Mouse (Mus musculus) small intestine, adult 2 months (tissue): ENCODE results near the gene Atxn7l1. TPM values are rescaled to one million over a fixed set of nuclear protein-coding genes. Genes with fewer than 3 reads are reported as not detected.

Experiments used
- H3K27ac ChIP-seq: fragments of 200-500 bp; 2 replicates; pipeline ENCODE4 v1.5.1; 2012; ENCODE audit warnings: low read depth, low read length, control low read depth, inconsistent platforms; ENCODE audit not compliant: insufficient read depth
- H3K27me3 ChIP-seq: fragments of 200-500 bp; 2 replicates; pipeline ENCODE4 v1.6.1; 2012; ENCODE audit warnings: mild to moderate bottlenecking, moderate library complexity, low read length, inconsistent platforms; ENCODE audit not compliant: control insufficient read depth, insufficient read depth
- H3K36me3 ChIP-seq: fragments of 200-500 bp; 2 replicates; pipeline ENCODE4 v1.6.1; 2012; ENCODE audit warnings: mild to moderate bottlenecking, low read length, control low read depth, inconsistent platforms; ENCODE audit not compliant: control insufficient read depth, insufficient read depth
- H3K4me1 ChIP-seq: fragments of 200-500 bp; 2 replicates; pipeline ENCODE4 v1.6.1; 2012; ENCODE audit warnings: low read length, inconsistent platforms, mixed read lengths; ENCODE audit not compliant: control insufficient read depth, insufficient read depth, insufficient read length
- H3K4me3 ChIP-seq: fragments of 200-500 bp; 2 replicates; pipeline ENCODE4 v1.5.1; 2012; ENCODE audit warnings: low read depth, mild to moderate bottlenecking, control low read depth, inconsistent platforms, low read length, moderate library complexity
- CTCF ChIP-seq: fragments of 200-500 bp; IDR thresholded peaks from 2 replicates; pipeline ENCODE4 v1.5.1; 2012; ENCODE audit warnings: low read depth, mild to moderate bottlenecking, control low read depth, inconsistent platforms, low read length, moderate library complexity, mixed read lengths; ENCODE audit not compliant: insufficient replicate concordance, insufficient read length; ENCODE audit errors: extremely low read depth
- POLR2A ChIP-seq: fragments of 200-500 bp; IDR thresholded peaks from 2 replicates; pipeline ENCODE4 v1.6.1; 2012; ENCODE audit warnings: low read depth, mild to moderate bottlenecking, control low read depth, inconsistent platforms, low read length, moderate library complexity
- WGBS: fragments of 180-500 bp; shearing (Covaris S2); methylation state at CpG from one replicate; pipeline ENCODE4 v1.1.7; 2018; 5-methylcytosine and 5-hydroxymethylcytosine counted together
- polyA plus RNA-seq: library from polyadenylated mRNA; depleted of rRNA; stranded (reverse); fragments of >200 nt; gene quantifications from 2 replicates; pipeline ENCODE4 v1.2.3, GENCODE M21; 2012

Atxn7l1 gene
- polyA plus RNA-seq, 1 experiment = 19.2 TPM

DNA sequence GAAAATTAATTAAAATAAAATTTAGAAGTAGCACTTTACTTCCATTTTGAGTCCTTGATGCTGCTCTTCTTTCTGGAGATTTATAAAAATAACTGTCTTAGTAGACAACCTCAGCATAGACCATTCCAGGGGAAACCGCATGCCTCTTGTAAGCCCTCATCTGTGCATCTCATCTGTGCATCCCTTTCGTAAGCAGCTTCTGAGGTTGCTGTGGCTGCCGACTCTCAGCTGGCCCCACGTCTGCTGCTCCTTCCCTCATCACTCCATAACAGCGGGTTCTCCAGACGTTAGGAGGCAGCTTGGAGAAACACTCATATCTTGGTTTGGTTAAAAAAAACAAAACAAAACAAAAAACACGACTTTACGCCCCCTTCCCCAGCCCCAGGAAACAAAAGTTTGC lies 47.7 kb downstream of the Atxn7l1 start:
- WGBS = 81% methylated on average over 8 of the region's 8 CpGs
- Histone ChIP-seq H3K27me3 (no peaks in the 10 kb centered on the region), H3K27ac (no peak overlapping the region), H3K4me3 (no peak overlapping the region), H3K4me1 (0 out of 2 replicates have a peak, but pooled peaks cover 2% of the 10 kb centered on the region), H3K36me3 (0 out of 2 replicates have a peak, but pooled peaks cover 2% of the 10 kb centered on the region)
- no peak for TF ChIP-seq POLR2A

GRCm38 (mm10) chr12:33197287-33197686 lies 49.8 kb downstream of the Atxn7l1 start:
- no peaks in the 10 kb centered on the region for H3K27me3 ChIP-seq
- no peak overlapping the region for H3K27ac ChIP-seq
- 0 out of 2 replicates have a peak, but pooled peaks cover 2% of the 10 kb centered on the region for H3K36me3 ChIP-seq
- TF ChIP-seq POLR2A (no peak), CTCF (no peak)
- 74% methylated on average over 6 of the region's 6 CpGs for WGBS
- H3K4me1 ChIP-seq = peaks cover 7% of the 10 kb centered on the region; the same call in 1 of the 2 replicates
- no peak overlapping the region for H3K4me3 ChIP-seq

DNA sequence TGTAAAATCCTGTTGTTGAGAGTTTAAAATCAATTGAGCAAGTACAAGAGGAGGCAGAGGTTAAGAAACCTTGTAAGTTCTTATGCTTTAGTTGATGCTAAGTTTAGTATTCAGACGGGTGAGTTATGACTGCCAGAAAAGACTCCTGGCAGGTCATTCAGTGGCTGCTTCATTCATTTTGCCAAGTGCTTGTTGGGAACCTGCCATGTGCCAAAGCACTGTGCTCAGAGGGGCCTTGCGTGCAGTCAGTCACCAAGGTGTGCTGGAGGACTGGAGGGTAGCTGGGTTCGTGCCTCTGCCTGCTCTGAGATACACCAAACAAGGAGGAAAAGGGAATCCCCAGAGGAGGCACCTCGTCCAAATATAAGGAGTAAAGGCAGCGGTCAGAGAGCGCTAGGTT lies 50.3 kb downstream of the Atxn7l1 start:
- H3K27ac ChIP-seq = no peak overlapping the region
- TF ChIP-seq CTCF = no peak
- TF ChIP-seq POLR2A = no peak
- H3K27me3 ChIP-seq = no peaks in the 10 kb centered on the region
- 0 out of 2 replicates have a peak, but pooled peaks cover 2% of the 10 kb centered on the region for H3K36me3 ChIP-seq
- no peak overlapping the region for H3K4me3 ChIP-seq
- 91% methylated on average over 6 of the region's 6 CpGs for WGBS
- H3K4me1 ChIP-seq = peaks cover 7% of the 10 kb centered on the region; the same call in 1 of the 2 replicates

DNA sequence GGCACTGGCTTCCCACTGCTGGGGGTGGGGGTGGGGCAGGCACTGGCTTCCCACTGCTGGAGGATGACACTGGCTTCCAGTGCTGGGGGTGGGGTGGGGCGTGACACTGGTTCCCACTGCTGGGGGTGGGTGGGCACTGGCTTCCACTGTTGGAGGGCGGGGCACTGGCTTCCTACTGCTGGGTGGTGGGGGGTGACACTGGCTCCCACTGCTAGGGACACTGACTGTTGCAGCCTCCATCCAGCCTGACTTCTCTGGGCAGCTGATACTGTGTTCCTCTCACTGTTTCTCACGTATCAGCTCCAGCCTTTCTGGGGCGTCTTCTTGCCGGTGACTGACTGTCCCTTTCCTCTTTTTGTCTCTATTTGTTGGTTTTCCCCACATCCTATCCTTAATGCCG lies 53.6 kb downstream of the Atxn7l1 start:
- TF ChIP-seq CTCF = no peak
- no peak for TF ChIP-seq POLR2A
- Histone ChIP-seq H3K36me3 (0 out of 2 replicates have a peak, but pooled peaks cover 2% of the 10 kb centered on the region), H3K27me3 (no peaks in the 10 kb centered on the region), H3K4me3 (no peak overlapping the region), H3K27ac (no peak overlapping the region), H3K4me1 (peaks cover 7% of the 10 kb centered on the region; the same call in 1 of the 2 replicates)
- WGBS = 91% methylated on average over 6 of the region's 6 CpGs

GRCm38 (mm10) chr12:33201491-33202210 lies 54.2 kb downstream of the Atxn7l1 start:
- Histone ChIP-seq H3K27me3 (no peaks in the 10 kb centered on the region), H3K27ac (no peak overlapping the region), H3K4me3 (no peak overlapping the region), H3K4me1 (peaks cover 7% of the 10 kb centered on the region; the same call in 1 of the 2 replicates), H3K36me3 (no peaks in the 10 kb centered on the region)
- TF ChIP-seq CTCF (no peak), POLR2A (no peak)
- 63% methylated on average over 7 of the region's 7 CpGs for WGBS

DNA sequence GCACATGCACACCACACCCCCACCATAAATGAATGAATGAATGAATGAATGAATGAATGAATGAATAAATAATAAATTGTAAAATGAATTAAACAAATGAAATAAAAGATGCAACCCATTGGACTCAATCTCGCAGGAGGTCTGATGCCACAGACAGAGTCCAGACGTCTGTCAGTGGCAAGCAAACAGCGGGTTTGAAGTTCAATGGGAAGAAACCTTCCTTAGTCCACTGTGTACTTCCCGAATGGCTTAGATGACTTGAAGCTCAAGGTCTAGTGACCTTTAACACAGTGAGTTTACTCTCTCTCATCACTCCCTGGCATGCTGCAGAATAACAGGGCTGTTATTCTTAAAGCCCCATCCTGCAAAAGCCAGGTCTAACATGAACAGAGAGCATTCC lies 57.8 kb downstream of the Atxn7l1 start:
- H3K27ac ChIP-seq = no peak overlapping the region
- no peaks in the 10 kb centered on the region for H3K36me3 ChIP-seq
- WGBS = 77% methylated on average over 4 of the region's 4 CpGs
- H3K27me3 ChIP-seq = no peaks in the 10 kb centered on the region
- TF ChIP-seq POLR2A (no peak), CTCF (no peak)
- peaks cover 6% of the 10 kb centered on the region; the same call in 1 of the 2 replicates for H3K4me1 ChIP-seq
- H3K4me3 ChIP-seq = no peak overlapping the region

DNA sequence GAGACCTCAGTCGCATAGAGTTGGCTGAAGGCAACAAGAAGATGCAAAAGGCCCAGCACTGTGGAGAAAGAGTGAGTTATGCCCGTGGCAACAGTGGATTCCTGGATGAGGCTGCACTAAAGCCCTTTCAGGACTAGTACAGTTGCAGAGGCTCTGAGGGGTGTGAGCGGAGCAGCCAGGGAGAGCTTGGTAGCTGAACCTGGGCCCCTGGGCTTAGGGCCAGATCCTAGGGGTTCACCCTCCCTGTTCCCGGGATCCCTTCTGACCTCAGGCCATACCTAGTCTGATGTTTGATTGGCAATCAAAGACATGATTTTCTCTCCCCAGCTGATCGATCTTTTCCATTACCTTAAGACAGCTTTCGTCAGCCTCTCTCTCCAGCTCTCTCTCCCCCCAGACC lies 58.8 kb downstream of the Atxn7l1 start:
- H3K4me3 ChIP-seq = no peak overlapping the region
- H3K4me1 ChIP-seq = peaks cover 5% of the 10 kb centered on the region; the same call in 1 of the 2 replicates
- 77% methylated on average over 6 of the region's 6 CpGs for WGBS

More for the DNA sequence above, 58.8 kb downstream of the Atxn7l1 start:
- TF ChIP-seq POLR2A (no peak), CTCF (no peak)
- H3K27ac ChIP-seq = no peak overlapping the region
- H3K36me3 ChIP-seq = no peaks in the 10 kb centered on the region
- no peaks in the 10 kb centered on the region for H3K27me3 ChIP-seq
